Mouse (Mus musculus) small intestine, adult 2 months (tissue): ENCODE results near the gene Fam189a1.

ENCODE experiments used
- CTCF ChIP-seq: fragments of 200-500 bp; IDR thresholded peaks from 2 replicates; pipeline ENCODE4 v1.5.1; 2012; ENCODE audit warnings: low read depth, mild to moderate bottlenecking, control low read depth, inconsistent platforms, low read length, moderate library complexity, mixed read lengths; ENCODE audit not compliant: insufficient replicate concordance, insufficient read length; ENCODE audit errors: extremely low read depth
- POLR2A ChIP-seq: fragments of 200-500 bp; IDR thresholded peaks from 2 replicates; pipeline ENCODE4 v1.6.1; 2012; ENCODE audit warnings: low read depth, mild to moderate bottlenecking, control low read depth, inconsistent platforms, low read length, moderate library complexity

DNA sequence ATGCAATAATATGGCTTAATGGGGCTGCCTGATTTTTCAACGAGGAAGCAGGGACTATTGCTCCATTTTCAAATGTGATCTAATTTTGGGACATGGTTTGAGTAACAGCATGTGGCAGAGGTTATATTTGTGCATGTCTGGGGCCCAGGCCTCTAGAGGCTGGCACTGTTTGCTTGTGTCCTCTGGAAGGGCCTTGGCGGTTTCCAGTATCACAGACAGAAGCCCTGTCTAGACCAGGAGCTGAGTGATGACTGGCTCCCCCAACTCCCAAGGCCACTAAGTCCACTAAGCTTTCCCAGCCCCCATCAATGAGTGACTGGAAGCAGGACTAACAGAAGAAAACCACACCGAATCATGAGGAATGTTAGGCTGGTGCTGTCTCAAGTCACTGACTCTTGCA lies 265.2 kb downstream of the Fam189a1 start:
- no peak for TF ChIP-seq CTCF
- no peak for TF ChIP-seq POLR2A
